Mouse (Mus musculus) liver, postnatal 0 days (tissue): Measurements from ENCODE around the gene Six5.

Experiments
- CTCF ChIP-seq: sonication (generic); IDR thresholded peaks from 2 replicates; pipeline ENCODE4 v1.5.1; 2016; ENCODE audit warnings: antibody characterized with exemption, low read depth
- EP300 ChIP-seq: IDR thresholded peaks from 2 replicates; pipeline ENCODE4 v1.6.1; 2016; ENCODE audit warnings: antibody characterized with exemption, low read depth, mild to moderate bottlenecking

DNA sequence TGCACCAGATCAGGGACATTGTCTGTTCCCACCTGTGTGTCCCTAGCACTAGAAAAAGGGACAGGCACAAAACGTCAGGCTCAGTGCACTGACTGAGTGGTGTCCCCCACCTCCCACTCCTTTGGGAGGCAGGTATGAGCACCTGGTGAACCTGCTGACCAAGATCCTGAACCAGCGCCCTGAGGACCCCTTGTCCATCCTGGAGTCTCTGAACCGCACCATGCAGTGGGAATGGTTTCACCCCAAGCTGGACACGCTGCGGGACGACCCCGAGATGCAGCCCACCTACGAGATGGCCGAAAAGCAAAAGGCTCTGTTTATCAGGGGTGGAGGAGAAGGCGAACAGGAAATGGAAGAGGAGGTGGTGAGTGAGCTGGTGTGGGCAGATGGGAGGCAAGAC lies 37.0 kb upstream of the Six5 start:
- TF ChIP-seq CTCF (no peak), EP300 (no peak)
